Mouse (Mus musculus) lung, embryonic 16.5 days (tissue): ENCODE data around the gene Lpp. TPM values are rescaled to one million over a fixed set of nuclear protein-coding genes. Genes with fewer than 3 reads are reported as not detected.

Experiments used
- ATAC-seq: fragments of 200-750 bp; cut with Nextera tagmentation; 2 replicates; pipeline ENCODE4 v1.8.0; 2017; ENCODE audit warnings: low read depth, mild to moderate bottlenecking, moderate library complexity
- H3K27ac ChIP-seq: fragments of 300-500 bp; sonication (generic); 2 replicates; pipeline ENCODE4 v1.5.1; 2014; ENCODE audit warnings: mild to moderate bottlenecking, control low read depth, low read length
- H3K27me3 ChIP-seq: fragments of 300-500 bp; sonication (generic); 2 replicates; pipeline ENCODE4 v1.6.1; 2014; ENCODE audit warnings: low read depth, low read length, mixed read lengths; ENCODE audit not compliant: control insufficient read depth, insufficient read depth
- H3K36me3 ChIP-seq: fragments of 300-500 bp; sonication (generic); 2 replicates; pipeline ENCODE4 v1.6.1; 2014; ENCODE audit warnings: low read length; ENCODE audit not compliant: control insufficient read depth, insufficient read depth
- H3K4me1 ChIP-seq: fragments of 300-500 bp; sonication (generic); replicated peaks from 2 replicates; pipeline ENCODE4 v1.6.1; 2014; ENCODE audit warnings: low read length, mixed read lengths; ENCODE audit not compliant: control insufficient read depth, insufficient read depth
- H3K4me2 ChIP-seq: fragments of 300-500 bp; sonication (generic); 2 replicates; pipeline ENCODE4 v1.6.1; 2014; ENCODE audit warnings: low read depth, low read length, control low read depth
- H3K4me3 ChIP-seq: fragments of 300-500 bp; sonication (generic); 2 replicates; pipeline ENCODE4 v1.5.1; 2014; ENCODE audit warnings: mild to moderate bottlenecking, low read length, control low read depth
- H3K9ac ChIP-seq: fragments of 300-500 bp; sonication (generic); 2 replicates; pipeline ENCODE4 v1.6.1; 2014; ENCODE audit warnings: low read length, control low read depth
- H3K9me3 ChIP-seq: fragments of 300-500 bp; sonication (generic); 2 replicates; pipeline ENCODE4 v1.6.1; 2016; ENCODE audit warnings: low read length; ENCODE audit not compliant: control insufficient read depth
- WGBS: fragments of 180-500 bp; shearing (Covaris S2); extraction: QIAGEN DNeasy Blood & Tissue Kit; methylation state at CpG from one replicate; pipeline ENCODE4 v1.1.7; 2014; 5-methylcytosine and 5-hydroxymethylcytosine counted together
- polyA plus RNA-seq: library from polyadenylated mRNA; unstranded; fragments of >200 nt; fragmentation: Nextera tagmentation; extraction: Ambion mirVana; gene quantifications from 2 replicates; pipeline ENCODE4 v1.2.1, GENCODE M21; 2015

Lpp gene
- 73.5 and 76.8 TPM in 2 replicates for polyA plus RNA-seq

DNA sequence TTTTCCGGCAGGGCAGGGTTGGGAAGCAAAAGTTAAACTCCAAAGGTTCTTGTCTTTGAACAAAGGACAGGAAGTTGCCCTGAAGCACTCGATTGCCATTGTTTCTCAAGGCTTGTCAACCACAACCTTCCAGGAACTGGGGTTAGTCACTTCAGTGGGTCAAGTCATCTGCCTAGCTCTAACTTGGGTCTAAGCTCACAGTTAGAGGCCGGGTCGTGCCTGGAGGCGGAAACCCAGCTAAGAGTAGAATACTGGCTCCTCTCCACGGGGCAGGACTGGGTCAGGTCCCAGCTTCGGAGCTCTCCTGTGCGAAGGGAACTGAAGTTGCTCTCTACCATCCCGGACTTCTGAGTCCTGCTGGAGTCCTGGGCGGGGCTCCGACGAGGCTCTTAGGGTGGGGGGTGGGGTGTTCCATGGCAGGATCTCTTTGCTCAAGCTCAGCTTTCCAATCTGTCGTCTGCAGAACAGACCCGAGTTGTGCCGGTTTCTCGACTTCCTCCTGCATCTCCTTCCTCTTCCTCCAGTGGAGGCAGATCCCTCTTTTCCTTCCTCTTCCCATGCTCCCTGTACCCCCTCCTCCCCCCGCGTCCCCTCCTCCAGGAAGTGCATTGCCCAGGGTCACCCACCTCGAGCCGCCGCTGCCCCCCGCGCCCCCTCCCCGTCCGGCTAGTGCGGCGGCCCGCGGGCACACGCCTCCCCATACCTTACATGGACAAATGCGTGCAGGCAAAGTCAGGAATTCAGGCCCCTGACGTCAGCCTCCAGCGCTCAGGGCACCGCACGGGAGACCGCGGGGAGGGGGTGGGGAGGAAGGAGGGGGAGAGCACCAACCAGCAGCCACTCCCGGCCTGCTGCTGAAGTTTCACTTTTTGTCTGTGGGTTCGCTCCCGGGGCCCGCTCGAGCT, at the start of gene Lpp:
TSS of gene Lpp (plus strand) at position 857 of the 905 bp plus-strand sequence.
- H3K36me3 ChIP-seq: no peaks in the 10 kb centered on the region
- no peaks in the 10 kb centered on the region for H3K9me3 ChIP-seq
- peaks cover 31% of the 10 kb centered on the region for H3K4me1 ChIP-seq
- H3K27me3 ChIP-seq: no peaks in the 10 kb centered on the region
- WGBS: under 1% methylated on average over 38 of the region's 42 CpGs
- H3K9ac ChIP-seq: peak within 1 kb of the TSS; percentile 98
- H3K4me3 ChIP-seq: peak within 1 kb of the TSS; percentile 88
- H3K27ac ChIP-seq: peak within 1 kb of the TSS; percentile 100
- ATAC-seq: peak; percentile 91
- peak within 1 kb of the TSS; percentile 78 for H3K4me2 ChIP-seq

DNA sequence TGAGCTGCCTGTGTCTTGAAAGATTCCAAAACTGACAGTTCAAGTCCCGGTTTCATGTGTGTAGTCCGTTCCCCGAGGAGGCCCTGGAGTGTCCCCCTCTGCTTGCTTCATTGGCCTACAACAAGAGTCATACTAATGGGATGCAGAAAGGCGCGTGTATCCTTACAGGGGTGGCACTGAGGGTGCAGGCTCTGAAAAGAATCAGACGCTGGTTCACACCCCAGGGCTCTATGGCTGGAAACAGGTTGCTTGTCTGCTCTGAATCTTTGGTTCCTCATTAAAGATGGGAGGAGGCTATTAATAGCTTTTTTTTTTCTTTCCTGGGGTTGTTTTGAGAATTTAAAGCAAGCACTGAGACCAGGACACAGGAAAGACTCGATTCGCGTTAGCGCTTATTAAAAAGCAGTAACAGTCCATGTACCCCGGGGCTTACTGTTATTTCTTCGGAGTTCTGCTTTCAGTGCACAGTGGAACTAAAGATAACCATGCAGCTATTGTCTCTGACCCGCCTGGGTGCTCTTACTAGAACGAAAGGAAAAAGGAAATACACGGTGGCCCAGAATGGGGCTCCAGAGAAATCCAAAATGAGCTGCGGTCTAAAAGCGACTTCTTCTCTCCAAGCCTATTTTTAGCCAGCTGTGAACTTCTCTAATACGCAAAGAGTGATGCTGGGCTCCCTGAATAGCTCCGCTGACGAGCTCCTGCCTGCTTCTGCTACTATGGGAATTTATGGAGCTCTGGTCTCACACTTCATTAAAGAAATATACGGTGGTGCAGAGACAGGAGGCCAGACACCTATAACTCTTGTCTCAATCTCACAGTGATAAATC, 45.5 kb upstream of the Lpp start:
- Histone ChIP-seq H3K9ac (no peak overlapping the region), H3K4me2 (peak overlapping the region; percentile 18), H3K36me3 (no peaks in the 10 kb centered on the region), H3K4me1 (peaks cover 9% of the 10 kb centered on the region; the same call in 1 of the 2 replicates), H3K9me3 (no peaks in the 10 kb centered on the region), H3K27me3 (no peaks in the 10 kb centered on the region), H3K27ac (no peak overlapping the region), H3K4me3 (0 out of 2 replicates have a peak overlapping the region, but pooled peaks have one; percentile 5)
- 0 out of 2 replicates have a peak, but pooled peaks have one; percentile 23 for ATAC-seq
- 61% methylated on average over 21 of the region's 21 CpGs for WGBS

DNA sequence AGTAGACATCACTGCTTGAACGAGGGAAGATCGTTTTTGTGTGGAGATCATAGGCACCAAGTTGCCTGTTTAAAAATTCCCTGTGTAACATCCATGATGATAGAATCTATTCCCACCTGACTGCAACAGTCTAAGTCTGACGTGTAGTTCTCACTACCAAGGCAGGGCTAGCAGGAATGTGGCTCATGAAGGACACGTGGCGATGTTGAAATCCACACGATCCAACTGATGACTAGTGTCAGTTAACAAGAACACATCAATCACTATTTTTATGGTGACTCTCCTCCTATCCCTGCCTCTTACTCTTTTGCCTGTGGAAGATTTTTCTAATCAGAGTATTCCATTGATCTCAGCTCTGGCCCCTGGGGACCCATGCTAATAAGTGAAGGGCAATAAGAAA, 43.0 kb upstream of the Lpp start:
- H3K27ac ChIP-seq: no peak overlapping the region
- 68% methylated on average over 6 of the region's 6 CpGs for WGBS
- no peaks in the 10 kb centered on the region for H3K27me3 ChIP-seq
- no peaks in the 10 kb centered on the region for H3K36me3 ChIP-seq
- no peak overlapping the region for H3K9ac ChIP-seq
- peaks cover 9% of the 10 kb centered on the region; the same call in 1 of the 2 replicates for H3K4me1 ChIP-seq
- H3K4me3 ChIP-seq: no peak overlapping the region
- no peaks in the 10 kb centered on the region for H3K9me3 ChIP-seq
- no peak for ATAC-seq
- no peak overlapping the region for H3K4me2 ChIP-seq

DNA sequence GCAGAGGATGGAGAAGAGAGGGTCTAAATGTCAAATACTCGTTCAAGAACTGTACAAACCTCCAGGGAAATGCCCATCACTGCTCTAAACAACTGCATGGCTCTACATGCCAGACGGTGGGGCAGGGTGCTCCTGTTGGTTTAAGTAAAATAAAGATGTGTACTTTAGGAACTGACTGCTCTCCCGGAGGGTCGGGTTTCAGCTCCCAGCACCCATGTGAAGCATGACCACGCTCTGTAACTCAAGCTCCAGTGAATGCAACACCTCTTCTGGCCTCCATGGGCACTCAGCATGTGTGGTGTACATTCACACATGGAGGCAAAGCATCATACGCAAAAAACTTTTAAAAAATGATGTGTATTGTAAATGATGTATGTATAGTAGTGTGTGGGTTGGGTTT, 42.6 kb upstream of the Lpp start:
- peaks cover 9% of the 10 kb centered on the region; the same call in 1 of the 2 replicates for H3K4me1 ChIP-seq
- H3K4me3 ChIP-seq: no peak overlapping the region
- no peaks in the 10 kb centered on the region for H3K9me3 ChIP-seq
- no peak overlapping the region for H3K4me2 ChIP-seq
- WGBS: 57% methylated on average over 6 of the region's 6 CpGs
- no peaks in the 10 kb centered on the region for H3K27me3 ChIP-seq
- ATAC-seq: no peak
- H3K36me3 ChIP-seq: no peaks in the 10 kb centered on the region
- H3K9ac ChIP-seq: no peak overlapping the region
- no peak overlapping the region for H3K27ac ChIP-seq

DNA sequence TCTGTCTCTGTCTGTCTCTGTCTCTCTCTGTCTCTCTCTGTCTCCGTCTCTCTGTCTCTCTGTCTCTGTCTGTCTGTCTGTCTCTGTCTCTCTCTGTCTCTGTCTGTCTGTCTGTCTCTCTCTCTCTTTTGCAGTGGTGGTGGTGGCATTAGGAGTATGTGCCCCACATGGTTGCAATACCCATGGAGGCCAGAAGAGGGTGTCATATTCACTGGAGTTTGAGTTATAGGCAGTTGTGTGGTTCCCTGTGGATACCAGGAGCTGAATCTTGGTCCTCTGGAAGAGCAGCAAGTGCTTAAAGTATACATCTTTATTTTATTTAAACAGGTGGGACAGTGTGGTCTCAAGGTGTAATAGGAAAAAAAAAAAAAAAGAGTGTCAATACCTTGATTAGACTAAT, 41.5 kb upstream of the Lpp start:
- no peaks in the 10 kb centered on the region for H3K36me3 ChIP-seq
- peaks cover 9% of the 10 kb centered on the region; the same call in 1 of the 2 replicates for H3K4me1 ChIP-seq
- WGBS: 88% methylated on average over 1 of the region's 1 CpGs
- no peak overlapping the region for H3K4me3 ChIP-seq
- no peak overlapping the region for H3K27ac ChIP-seq
- H3K27me3 ChIP-seq: no peaks in the 10 kb centered on the region
- no peaks in the 10 kb centered on the region for H3K9me3 ChIP-seq
- H3K9ac ChIP-seq: no peak overlapping the region
- no peak overlapping the region for H3K4me2 ChIP-seq
- no peak for ATAC-seq

DNA sequence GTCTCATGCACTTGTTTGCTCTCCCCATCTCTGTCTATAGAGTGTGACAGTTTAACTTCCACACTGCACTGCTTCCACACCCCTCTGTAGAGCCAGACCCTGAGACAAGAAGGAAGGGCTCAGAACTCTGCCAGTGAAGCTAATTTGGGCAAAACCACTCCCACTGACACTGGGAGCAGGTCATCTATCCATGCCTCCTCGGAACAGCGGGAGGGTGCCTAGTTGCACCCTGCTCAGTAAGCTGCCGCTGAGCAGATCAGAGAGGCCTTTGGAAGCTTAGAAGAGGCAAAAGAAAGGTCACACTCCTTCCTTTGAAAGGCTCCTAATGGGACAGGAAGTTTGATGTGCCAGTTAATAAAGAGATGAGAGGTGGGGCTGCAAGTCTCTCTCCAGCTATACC, 39.5 kb upstream of the Lpp start:
- Histone ChIP-seq H3K27me3 (no peaks in the 10 kb centered on the region), H3K27ac (no peak overlapping the region), H3K4me1 (no peaks in the 10 kb centered on the region), H3K9ac (no peak overlapping the region), H3K36me3 (no peaks in the 10 kb centered on the region), H3K4me3 (no peak overlapping the region), H3K9me3 (no peaks in the 10 kb centered on the region), H3K4me2 (no peak overlapping the region)
- 16% methylated on average over 3 of the region's 3 CpGs for WGBS
- ATAC-seq: no peak

DNA sequence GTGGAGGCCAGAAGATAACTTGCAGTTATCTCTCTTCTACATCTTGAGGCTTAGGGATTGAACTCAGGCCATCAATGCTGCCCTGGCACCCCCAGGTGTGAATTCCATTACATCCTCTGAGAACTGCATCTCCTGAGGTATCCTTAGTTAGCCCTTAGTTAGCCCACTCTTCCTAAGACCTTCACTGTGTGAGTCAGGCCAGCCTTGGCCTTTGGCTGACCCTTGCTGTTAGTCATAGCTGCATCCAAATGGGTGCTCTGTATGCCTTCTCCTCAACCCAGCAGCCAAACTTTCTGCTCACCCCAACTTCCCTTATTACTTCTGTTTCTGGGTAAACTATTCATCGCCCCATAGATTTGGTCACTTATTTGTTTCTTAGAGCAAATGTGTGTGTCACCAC, 31.6 kb upstream of the Lpp start:
- H3K4me3 ChIP-seq: no peak overlapping the region
- no peaks in the 10 kb centered on the region for H3K36me3 ChIP-seq
- no peaks in the 10 kb centered on the region for H3K4me1 ChIP-seq
- ATAC-seq: no peak
- H3K9me3 ChIP-seq: no peaks in the 10 kb centered on the region
- no peak overlapping the region for H3K27ac ChIP-seq
- no peaks in the 10 kb centered on the region for H3K27me3 ChIP-seq
- WGBS: 88% methylated on average over 1 of the region's 1 CpGs
- no peak overlapping the region for H3K9ac ChIP-seq
- no peak overlapping the region for H3K4me2 ChIP-seq

DNA sequence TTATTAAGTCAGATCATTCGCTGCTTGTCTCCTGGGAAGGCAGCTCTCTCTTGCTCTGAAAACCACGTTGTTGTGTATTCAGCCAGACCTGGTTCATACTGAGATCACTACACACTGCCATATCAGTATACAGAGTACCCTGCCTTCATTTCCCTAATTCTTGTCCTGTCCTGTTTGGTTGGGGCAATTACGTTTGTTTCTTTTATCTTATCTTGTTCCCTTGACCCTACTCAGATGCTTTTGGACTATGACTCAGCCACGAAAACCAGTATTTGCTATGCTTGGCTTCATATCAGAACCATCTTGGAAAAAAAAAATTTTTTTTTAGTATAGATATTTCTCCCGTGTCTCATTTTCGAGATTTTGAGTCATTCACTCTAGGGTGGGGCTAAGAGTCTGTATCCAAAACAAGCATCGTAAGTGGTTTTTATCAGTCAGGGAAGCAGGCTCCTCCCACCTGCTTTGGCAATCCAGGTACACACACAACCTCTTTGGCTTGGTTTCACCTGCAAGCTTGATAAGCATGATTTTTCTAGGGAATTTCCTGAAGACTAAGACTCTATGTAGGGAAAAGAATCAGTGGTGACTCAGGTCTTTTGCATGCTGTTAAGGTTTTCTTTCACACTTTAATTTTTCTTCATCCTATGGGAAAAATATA, 29.1 kb upstream of the Lpp start:
- Histone ChIP-seq H3K4me2 (no peak overlapping the region), H3K4me3 (no peak overlapping the region), H3K36me3 (no peaks in the 10 kb centered on the region), H3K27ac (no peak overlapping the region), H3K27me3 (no peaks in the 10 kb centered on the region), H3K9me3 (no peaks in the 10 kb centered on the region), H3K9ac (no peak overlapping the region), H3K4me1 (peaks cover 4% of the 10 kb centered on the region; the same call in 1 of the 2 replicates)
- no peak for ATAC-seq
- 68% methylated on average over 7 of the region's 7 CpGs for WGBS
